Mouse (Mus musculus) liver, embryonic 14.5 days (tissue): ENCODE measurements around the gene Clcn7.

Experiments
- CTCF ChIP-seq: IDR thresholded peaks from 2 replicates; pipeline ENCODE4 v1.5.1; 2016; ENCODE audit warnings: antibody characterized with exemption, low read depth, control low read depth
- EP300 ChIP-seq: IDR thresholded peaks from 2 replicates; pipeline ENCODE4 v1.6.1; 2016; ENCODE audit warnings: antibody characterized with exemption, low read depth

DNA sequence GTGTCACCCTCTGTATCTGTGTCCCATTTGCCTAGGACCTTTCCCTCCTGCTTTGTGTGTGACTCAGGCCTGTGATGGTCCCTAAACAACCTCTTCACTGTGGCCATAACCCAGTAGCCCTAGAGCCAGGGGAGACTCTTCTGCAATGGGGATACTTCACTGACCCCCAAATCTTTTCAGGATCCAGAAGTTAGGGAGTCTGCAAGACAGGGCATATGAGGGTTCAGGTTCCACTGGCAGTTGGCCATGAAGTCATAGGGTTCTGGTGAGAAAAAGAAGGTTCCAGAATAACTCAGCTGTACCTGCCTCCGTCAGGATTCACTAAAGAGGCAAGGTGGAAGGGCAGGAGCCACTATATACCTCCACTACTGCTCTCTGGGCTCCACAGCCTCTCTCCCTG, 29.0 kb downstream of the Clcn7 start, which contains the start of gene Ccdc154:
- TF ChIP-seq CTCF (no peak), EP300 (no peak)
